Mouse (Mus musculus): ENCODE measurements around the gene Gm49388.
"Not testable (repeated sequence)": the region's sequence is repeated elsewhere in the genome, so short reads cannot be mapped to it uniquely, and the experiment has no call there.

Gm49388 gene

GRCm38 (mm10) chr7:127802313-127802712 is 16.9 kb downstream of the Gm49388 start:
- no peak for DNase-seq (ENCODE audit: low read depth)

GRCm38 (mm10) chr7:127808821-127809220 is 23.4 kb downstream of the Gm49388 start:
- no peak for DNase-seq (ENCODE audit: low read depth)

- DNase-seq (ENCODE audit: low read depth): no peak
These were observed 24.4 kb downstream of the Gm49388 start for GRCm38 (mm10) chr7:127809846-127810245.

- DNase-seq (ENCODE audit: low read depth): no peak
These were observed 25.2 kb downstream of the Gm49388 start for GRCm38 (mm10) chr7:127810650-127811049.

GRCm38 (mm10) chr7:127811240-127811639 is 25.8 kb downstream of the Gm49388 start:
- DNase-seq (ENCODE audit: low read depth): no peak

GRCm38 (mm10) chr7:127812292-127812691 is 26.9 kb downstream of the Gm49388 start:
- DNase-seq (ENCODE audit: low read depth): no peak

- no peak for DNase-seq (ENCODE audit: low read depth)
These were observed 28.4 kb downstream of the Gm49388 start for GRCm38 (mm10) chr7:127813821-127814220.

GRCm38 (mm10) chr7:127814241-127814921 is 29.0 kb downstream of the Gm49388 start:
- no peak for DNase-seq (ENCODE audit: low read depth)

- no peak for DNase-seq (ENCODE audit: low read depth)
These were observed 29.8 kb downstream of the Gm49388 start for GRCm38 (mm10) chr7:127815116-127815665.

GRCm38 (mm10) chr7:127815954-127816821 is 30.8 kb downstream of the Gm49388 start:
- DNase-seq (ENCODE audit: low read depth): no peak

- no peak for DNase-seq (ENCODE audit: low read depth)
These were observed 31.6 kb downstream of the Gm49388 start for GRCm38 (mm10) chr7:127817053-127817452.

- DNase-seq (ENCODE audit: low read depth): no peak
These were observed 32.4 kb downstream of the Gm49388 start for GRCm38 (mm10) chr7:127817776-127818175.

- DNase-seq (ENCODE audit: low read depth): no peak
These were observed 35.6 kb downstream of the Gm49388 start for GRCm38 (mm10) chr7:127820836-127821509.

GRCm38 (mm10) chr7:127822494-127822893 is 37.1 kb downstream of the Gm49388 start:
- DNase-seq (ENCODE audit: low read depth): no peak

GRCm38 (mm10) chr7:127823236-127824171 is 38.1 kb downstream of the Gm49388 start:
- no peak for DNase-seq (ENCODE audit: low read depth)

- DNase-seq (ENCODE audit: low read depth): no peak
These were observed 38.9 kb downstream of the Gm49388 start, which contains the start of the genes Stx4a and Stx1b for GRCm38 (mm10) chr7:127824176-127824871. Gene Stx4a, plus strand, starts transcription at chr7:127824294. Gene Stx1b, minus strand, starts transcription at chr7:127824549.

- no peak for DNase-seq (ENCODE audit: low read depth)
These were observed 50.1 kb downstream of the Gm49388 start for GRCm38 (mm10) chr7:127835550-127835949.

- DNase-seq (ENCODE audit: low read depth): no peak
These were observed 52.1 kb downstream of the Gm49388 start for GRCm38 (mm10) chr7:127837473-127837872.

GRCm38 (mm10) chr7:127837878-127838277 is 52.5 kb downstream of the Gm49388 start:
- not testable (repeated sequence) for DNase-seq (ENCODE audit: low read depth)

- DNase-seq (ENCODE audit: low read depth): not testable (repeated sequence)
These were observed 54.6 kb downstream of the Gm49388 start for GRCm38 (mm10) chr7:127840031-127840430.
